Mouse (Mus musculus) lung, postnatal 0 days (tissue): ENCODE measurements at regions not wholly inside any gene's neighbourhood (a gene's known extent, or its start where the extent isn't known, plus 50 kb on each side); places are given as distances from the start of the nearest gene placed in this dataset.

Source experiments
- ATAC-seq: fragments of 200-750 bp; cut with Nextera tagmentation; 2 replicates; pipeline ENCODE4 v1.8.0; 2017; ENCODE audit warnings: moderate library complexity
- DNase-seq: peaks from one replicate; pipeline ENCODE4 v3.0.0-alpha.2; 2016; ENCODE audit warnings: low spot score
- H3K27ac ChIP-seq: fragments of 300-500 bp; sonication (generic); 2 replicates; pipeline ENCODE4 v1.5.1; 2014; ENCODE audit warnings: antibody characterized with exemption, mild to moderate bottlenecking, low read length, mixed read lengths
- H3K27me3 ChIP-seq: fragments of 300-500 bp; sonication (generic); replicated peaks from 2 replicates; pipeline ENCODE4 v1.6.1; 2014; ENCODE audit warnings: low read length, mixed read lengths; ENCODE audit not compliant: insufficient read depth
- H3K36me3 ChIP-seq: fragments of 300-500 bp; sonication (generic); 2 replicates; pipeline ENCODE4 v1.6.1; 2014; ENCODE audit warnings: low read length, mixed read lengths; ENCODE audit not compliant: insufficient read depth
- H3K4me1 ChIP-seq: fragments of 300-500 bp; sonication (generic); 2 replicates; pipeline ENCODE4 v1.6.1; 2014; ENCODE audit warnings: antibody characterized with exemption, low read depth, low read length, mixed read lengths; ENCODE audit not compliant: insufficient read depth
- H3K4me2 ChIP-seq: fragments of 300-500 bp; sonication (generic); replicated peaks from 2 replicates; pipeline ENCODE4 v1.6.1; 2014; ENCODE audit warnings: low read depth, mild to moderate bottlenecking, low read length, moderate library complexity, mixed read lengths
- H3K4me3 ChIP-seq: fragments of 300-500 bp; sonication (generic); 2 replicates; pipeline ENCODE4 v1.5.1; 2014; ENCODE audit warnings: low read depth, low read length
- H3K9ac ChIP-seq: fragments of 300-500 bp; sonication (generic); replicated peaks from 2 replicates; pipeline ENCODE4 v1.6.1; 2014; ENCODE audit warnings: low read depth, mild to moderate bottlenecking
- H3K9me3 ChIP-seq: fragments of 300-500 bp; sonication (generic); 2 replicates; pipeline ENCODE4 v1.6.1; 2016; ENCODE audit warnings: low read length, mixed read lengths
- CTCF ChIP-seq: IDR thresholded peaks from 2 replicates; pipeline ENCODE4 v1.5.1; 2016; ENCODE audit warnings: antibody characterized with exemption, mild to moderate bottlenecking
- EP300 ChIP-seq: IDR thresholded peaks from 2 replicates; pipeline ENCODE4 v1.6.1; 2016; ENCODE audit warnings: antibody characterized with exemption, mild to moderate bottlenecking, control low read depth
- WGBS: fragments of 180-500 bp; shearing (Covaris S2); extraction: QIAGEN DNeasy Blood & Tissue Kit; methylation state at CpG from one replicate; pipeline ENCODE4 v1.1.7; 2014; 5-methylcytosine and 5-hydroxymethylcytosine counted together

DNA sequence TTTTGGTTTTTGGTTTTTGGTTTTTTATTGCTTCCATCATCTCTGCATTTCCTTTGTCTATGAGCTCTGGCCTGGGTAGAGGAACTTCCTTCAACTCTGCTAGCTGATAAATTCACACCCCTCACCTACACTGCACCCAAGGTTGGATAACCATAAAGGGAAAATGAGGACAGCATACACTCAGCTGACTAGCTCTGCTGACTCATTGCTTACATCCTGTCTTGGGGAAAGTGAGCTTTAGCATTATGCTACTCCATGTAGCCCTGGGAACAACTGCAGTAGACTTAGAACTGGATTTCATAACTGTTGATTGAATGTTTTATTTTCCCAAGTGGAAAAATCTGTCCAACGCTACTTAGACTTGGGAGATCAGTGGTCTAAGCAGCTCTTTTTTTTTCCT is 406.3 kb upstream of the Gcfc2 start:
- no peak overlapping the region for H3K27ac ChIP-seq
- H3K4me3 ChIP-seq: no peak overlapping the region
- ATAC-seq (no peak), DNase-seq (no peak)
- no peak overlapping the region for H3K9ac ChIP-seq
- 83% methylated on average over 1 of the region's 1 CpGs for WGBS
- H3K4me2 ChIP-seq: no peak overlapping the region
- no peak for TF ChIP-seq EP300
- H3K36me3 ChIP-seq: no peaks in the 10 kb centered on the region
- H3K9me3 ChIP-seq: no peaks in the 10 kb centered on the region
- no peaks in the 10 kb centered on the region for H3K27me3 ChIP-seq
- no peaks in the 10 kb centered on the region for H3K4me1 ChIP-seq

DNA sequence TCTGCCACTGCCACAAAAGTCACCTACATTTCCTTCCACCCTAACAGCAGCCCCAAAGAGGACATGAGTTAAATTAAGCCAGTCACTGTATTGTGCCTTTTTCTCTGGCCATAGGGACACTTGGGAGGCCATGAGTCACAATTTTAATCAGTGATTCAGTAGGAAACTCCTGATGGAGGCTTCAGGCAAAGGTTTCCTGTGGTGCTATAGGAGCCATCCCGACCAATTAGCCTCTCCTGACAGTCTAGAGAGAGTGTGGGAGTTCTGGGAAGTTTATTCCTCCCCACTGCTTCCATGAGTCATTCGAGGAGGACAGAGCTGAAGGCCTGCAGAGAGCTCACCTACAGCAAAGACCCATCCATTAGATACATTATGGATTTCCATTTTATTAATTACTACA is 361.2 kb upstream of the Gcfc2 start:
- WGBS: 62% methylated on average over 2 of the region's 2 CpGs
- TF ChIP-seq EP300: no peak
- no peak for TF ChIP-seq CTCF
- Histone ChIP-seq H3K36me3 (no peaks in the 10 kb centered on the region), H3K4me3 (no peak overlapping the region), H3K27me3 (no peaks in the 10 kb centered on the region), H3K27ac (no peak overlapping the region), H3K4me2 (no peak overlapping the region), H3K9ac (no peak overlapping the region), H3K9me3 (no peaks in the 10 kb centered on the region), H3K4me1 (no peaks in the 10 kb centered on the region)
- no peak for ATAC-seq
- DNase-seq: no peak

DNA sequence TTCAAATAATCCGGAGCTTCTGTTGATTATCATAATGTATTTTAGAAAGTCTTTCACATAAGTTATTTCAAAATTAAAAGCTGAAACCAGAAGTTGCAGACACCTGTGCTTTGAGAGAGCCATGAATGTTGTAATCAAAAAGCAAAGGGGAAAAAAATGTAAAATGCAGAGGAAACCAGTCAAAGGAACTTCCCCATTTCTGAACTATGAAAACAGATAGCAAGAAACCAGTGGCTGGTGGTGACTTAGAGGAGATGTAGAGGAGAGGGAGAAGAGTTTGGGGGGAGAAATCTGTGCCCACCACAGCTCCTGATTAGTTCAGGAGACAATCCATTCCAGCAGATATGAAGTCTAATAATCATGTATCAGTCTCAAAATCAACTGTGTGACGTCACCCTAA is 360.3 kb upstream of the Gcfc2 start:
- no peaks in the 10 kb centered on the region for H3K9me3 ChIP-seq
- 77% methylated on average over 2 of the region's 2 CpGs for WGBS
- DNase-seq: no peak
- ATAC-seq: no peak
- H3K4me3 ChIP-seq: no peak overlapping the region
- no peaks in the 10 kb centered on the region for H3K36me3 ChIP-seq
- H3K4me2 ChIP-seq: no peak overlapping the region
- H3K9ac ChIP-seq: no peak overlapping the region
- no peaks in the 10 kb centered on the region for H3K27me3 ChIP-seq
- TF ChIP-seq CTCF: no peak
- TF ChIP-seq EP300: no peak
- no peaks in the 10 kb centered on the region for H3K4me1 ChIP-seq
- no peak overlapping the region for H3K27ac ChIP-seq

DNA sequence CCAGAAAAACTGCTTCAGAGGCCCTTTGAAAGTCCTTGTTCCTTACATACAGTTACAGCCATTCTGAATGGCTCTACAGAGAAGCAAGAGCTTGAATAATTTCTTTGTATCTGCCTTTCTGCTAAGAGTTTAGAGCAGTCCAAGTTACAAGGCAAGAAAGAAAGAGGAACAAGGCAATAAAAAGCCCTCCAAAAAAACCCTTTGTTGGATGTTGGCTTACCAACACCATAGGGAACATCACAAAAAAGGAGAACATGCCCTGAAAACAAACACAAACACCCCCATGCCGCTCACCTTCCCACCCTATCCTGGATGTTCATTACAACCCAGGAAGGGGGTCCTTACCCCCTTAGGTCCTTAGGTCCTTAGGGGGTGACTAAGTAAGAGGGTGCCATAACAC is 359.2 kb upstream of the Gcfc2 start:
- TF ChIP-seq CTCF (no peak), EP300 (no peak)
- Histone ChIP-seq H3K4me1 (no peaks in the 10 kb centered on the region), H3K9ac (no peak overlapping the region), H3K27me3 (no peaks in the 10 kb centered on the region), H3K4me3 (no peak overlapping the region), H3K4me2 (no peak overlapping the region), H3K36me3 (no peaks in the 10 kb centered on the region), H3K27ac (no peak overlapping the region), H3K9me3 (no peaks in the 10 kb centered on the region)
- 69% methylated on average over 1 of the region's 1 CpGs for WGBS
- no peak for DNase-seq
- no peak for ATAC-seq

DNA sequence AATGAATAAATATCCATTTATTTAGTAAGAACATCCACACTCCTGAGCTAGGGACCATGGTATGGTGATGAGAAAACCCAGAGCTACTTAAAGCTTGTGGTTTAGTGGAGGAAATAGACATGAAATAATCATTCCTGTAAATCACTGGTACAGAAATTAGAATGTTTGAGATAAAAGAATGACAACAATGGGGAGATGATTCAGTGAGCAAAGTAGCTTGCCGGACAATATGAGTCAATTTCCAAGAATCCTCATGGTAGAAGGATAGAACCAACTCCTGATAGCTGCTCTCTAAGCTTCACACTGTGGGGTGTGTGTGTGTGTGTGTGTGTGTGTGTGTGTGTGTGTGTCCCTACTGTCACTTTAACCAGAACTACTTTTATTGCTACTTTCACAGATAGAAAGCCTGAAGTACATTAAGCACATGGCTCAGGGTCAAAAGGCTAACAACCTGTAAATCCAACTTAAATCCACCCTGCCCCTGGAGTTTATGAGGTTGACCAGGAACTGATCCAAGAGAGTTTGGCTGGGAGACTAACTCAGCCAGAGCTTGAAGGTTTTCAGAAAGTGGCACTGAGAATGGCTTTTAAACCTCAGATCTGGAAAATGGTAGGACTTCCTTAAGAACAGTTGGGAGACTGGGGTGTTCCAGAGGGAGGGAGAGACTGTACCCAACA is 336.9 kb upstream of the Gcfc2 start:
- H3K9me3 ChIP-seq: no peaks in the 10 kb centered on the region
- H3K4me2 ChIP-seq: no peak overlapping the region
- H3K4me1 ChIP-seq: no peaks in the 10 kb centered on the region
- DNase-seq (no peak), ATAC-seq (no peak)
- no peak overlapping the region for H3K4me3 ChIP-seq
- H3K27ac ChIP-seq: no peak overlapping the region
- TF ChIP-seq EP300 (no peak), CTCF (no peak)
- 80% methylated on average over 1 of the region's 1 CpGs for WGBS
- no peaks in the 10 kb centered on the region for H3K36me3 ChIP-seq
- H3K27me3 ChIP-seq: no peaks in the 10 kb centered on the region
- no peak overlapping the region for H3K9ac ChIP-seq

DNA sequence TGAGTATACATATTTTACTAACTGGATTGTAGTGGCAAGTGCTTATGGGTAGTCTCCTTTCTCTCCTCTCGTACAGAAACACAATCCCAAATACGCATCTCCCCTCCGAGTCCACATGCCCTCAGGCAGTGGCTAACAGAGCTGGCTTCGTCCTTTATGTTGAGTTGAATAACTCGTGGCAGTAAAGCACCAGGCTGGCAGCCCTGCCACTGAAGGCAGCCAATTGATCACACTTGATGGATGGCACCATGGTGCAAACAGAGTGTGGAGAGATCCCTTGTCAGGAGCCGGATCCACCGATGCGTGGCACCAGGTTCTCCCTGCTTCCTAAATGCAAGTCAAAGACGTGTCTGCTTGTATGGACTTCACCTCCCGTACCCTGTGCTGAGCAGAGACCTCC is 333.7 kb upstream of the Gcfc2 start:
- Histone ChIP-seq H3K4me1 (no peaks in the 10 kb centered on the region), H3K9me3 (no peaks in the 10 kb centered on the region), H3K27ac (no peak overlapping the region), H3K36me3 (no peaks in the 10 kb centered on the region), H3K4me3 (no peak overlapping the region), H3K9ac (no peak overlapping the region), H3K27me3 (no peaks in the 10 kb centered on the region), H3K4me2 (no peak overlapping the region)
- 71% methylated on average over 10 of the region's 10 CpGs for WGBS
- no peak for DNase-seq
- no peak for TF ChIP-seq CTCF
- no peak for TF ChIP-seq EP300
- ATAC-seq: no peak

DNA sequence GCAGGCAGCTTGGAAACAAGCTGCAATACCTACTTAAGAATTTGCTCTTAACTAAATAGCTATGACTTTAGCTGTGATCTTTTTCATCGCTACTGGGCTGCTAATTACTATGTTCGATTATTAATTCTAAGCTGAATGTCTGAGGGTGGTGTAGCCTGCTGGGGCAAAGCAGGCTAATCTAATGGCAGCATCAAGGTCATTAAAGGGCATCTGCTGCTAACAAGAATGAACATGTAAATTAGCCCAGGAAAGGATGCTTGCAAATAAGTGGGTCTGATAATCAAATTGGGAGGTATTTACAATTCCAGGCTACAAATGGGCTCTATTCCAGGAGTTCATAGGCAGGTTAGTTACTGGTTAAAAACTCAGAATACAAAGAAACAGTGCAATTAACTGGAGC is 327.5 kb upstream of the Gcfc2 start:
- Histone ChIP-seq H3K36me3 (no peaks in the 10 kb centered on the region), H3K9me3 (no peaks in the 10 kb centered on the region), H3K4me3 (no peak overlapping the region), H3K4me2 (no peak overlapping the region), H3K27ac (no peak overlapping the region), H3K4me1 (no peaks in the 10 kb centered on the region), H3K9ac (no peak overlapping the region), H3K27me3 (no peaks in the 10 kb centered on the region)
- no peak for ATAC-seq
- no peak for DNase-seq
- 82% methylated on average over 2 of the region's 2 CpGs for WGBS
- TF ChIP-seq CTCF (no peak), EP300 (no peak)
